Mouse (Mus musculus) hindbrain, postnatal 0 days (tissue): ENCODE measurements around the gene Lactb. TPM values are rescaled to one million over a fixed set of nuclear protein-coding genes. Genes with fewer than 3 reads are reported as not detected.

Experiments
- ATAC-seq: fragments of 200-750 bp; cut with Nextera tagmentation; 2 replicates; pipeline ENCODE4 v1.8.0; 2017; ENCODE audit warnings: mild to moderate bottlenecking, moderate TSS enrichment, moderate library complexity
- DNase-seq: peaks from one replicate; pipeline ENCODE4 v3.0.0-alpha.2; 2015; ENCODE audit warnings: low spot score
- H3K27ac ChIP-seq: fragments of 300-500 bp; sonication (generic); 2 replicates; pipeline ENCODE4 v1.5.1; 2014; ENCODE audit warnings: mild to moderate bottlenecking
- H3K27me3 ChIP-seq: fragments of 300-500 bp; sonication (generic); 2 replicates; pipeline ENCODE4 v1.6.1; 2014; ENCODE audit warnings: low read length, mixed read lengths; ENCODE audit not compliant: insufficient read depth
- H3K36me3 ChIP-seq: fragments of 300-500 bp; sonication (generic); 2 replicates; pipeline ENCODE4 v1.6.1; 2014; ENCODE audit warnings: low read length, mixed read lengths; ENCODE audit not compliant: insufficient read depth
- H3K4me1 ChIP-seq: fragments of 300-500 bp; sonication (generic); 2 replicates; pipeline ENCODE4 v1.6.1; 2014; ENCODE audit warnings: antibody characterized with exemption, low read length, mixed read lengths; ENCODE audit not compliant: insufficient read depth
- H3K4me2 ChIP-seq: fragments of 300-500 bp; sonication (generic); 2 replicates; pipeline ENCODE4 v1.6.1; 2014; ENCODE audit warnings: low read depth, mild to moderate bottlenecking, low read length, moderate library complexity, mixed read lengths
- H3K4me3 ChIP-seq: fragments of 300-500 bp; sonication (generic); 2 replicates; pipeline ENCODE4 v1.5.1; 2014; ENCODE audit warnings: low read length
- H3K9ac ChIP-seq: fragments of 300-500 bp; sonication (generic); replicated peaks from 2 replicates; pipeline ENCODE4 v1.6.1; 2014; ENCODE audit warnings: mild to moderate bottlenecking, low read length, moderate library complexity, mixed read lengths
- H3K9me3 ChIP-seq: fragments of 300-500 bp; sonication (generic); 2 replicates; pipeline ENCODE4 v1.6.1; 2016; ENCODE audit warnings: low read length, mixed read lengths
- CTCF ChIP-seq: IDR thresholded peaks from 2 replicates; pipeline ENCODE4 v1.5.1; 2016; ENCODE audit warnings: antibody characterized with exemption, control low read depth, low read depth
- WGBS: fragments of 180-500 bp; shearing (Covaris S2); extraction: QIAGEN DNeasy Blood & Tissue Kit; methylation state at CpG from one replicate; pipeline ENCODE4 v1.1.7; 2014; 5-methylcytosine and 5-hydroxymethylcytosine counted together
- polyA plus RNA-seq: library from polyadenylated mRNA; unstranded; fragments of >200 nt; fragmentation: Nextera tagmentation; extraction: Ambion mirVana; gene quantifications from 2 replicates; pipeline ENCODE4 v1.2.1, GENCODE M21; 2015
- total RNA-seq: library from RNA; depleted of rRNA; stranded (reverse); fragments of >200 nt; gene quantifications from 2 replicates; pipeline ENCODE4 v1.2.3, GENCODE M21; 2014

Lactb gene
- total and polyA plus RNA-seq, 2 experiments from 2014 or later, result 12.8 to 13.1 TPM

GRCm38 (mm10) chr9:66985377-66985776, 10.1 kb upstream of the Lactb start:
- H3K4me1 ChIP-seq, result no peaks in the 10 kb centered on the region
- H3K36me3 ChIP-seq, result no peaks in the 10 kb centered on the region
- no peak overlapping the region for H3K4me3 ChIP-seq
- 65% methylated on average over 7 of the region's 7 CpGs for WGBS
- H3K4me2 ChIP-seq, result no peak overlapping the region
- H3K27me3 ChIP-seq, result no peaks in the 10 kb centered on the region
- TF ChIP-seq CTCF, result no peak
- H3K9me3 ChIP-seq, result no peaks in the 10 kb centered on the region
- no peak overlapping the region for H3K9ac ChIP-seq
- DNase-seq (no peak), ATAC-seq (no peak)
- H3K27ac ChIP-seq, result no peak overlapping the region

- no peak overlapping the region for H3K4me3 ChIP-seq
- 72% methylated on average over 7 of the region's 7 CpGs for WGBS
- H3K27ac ChIP-seq, result no peak overlapping the region
- no peaks in the 10 kb centered on the region for H3K27me3 ChIP-seq
- ATAC-seq (no peak), DNase-seq (no peak)
- no peak overlapping the region for H3K4me2 ChIP-seq
- TF ChIP-seq CTCF, result no peak
- H3K36me3 ChIP-seq, result no peaks in the 10 kb centered on the region
- no peaks in the 10 kb centered on the region for H3K4me1 ChIP-seq
- no peaks in the 10 kb centered on the region for H3K9me3 ChIP-seq
- no peak overlapping the region for H3K9ac ChIP-seq
Observed at GRCm38 (mm10) chr9:66982085-66982484, 6.8 kb upstream of the Lactb start.

GRCm38 (mm10) chr9:66980458-66980857, 5.2 kb upstream of the Lactb start:
- 9% methylated on average over 5 of the region's 5 CpGs for WGBS
- H3K27ac ChIP-seq, result no peak overlapping the region
- DNase-seq (peak; percentile 82), ATAC-seq (peak; percentile 55; the same call in 1 of the 2 replicates)
- H3K4me3 ChIP-seq, result no peak overlapping the region
- H3K9me3 ChIP-seq, result no peaks in the 10 kb centered on the region
- no peaks in the 10 kb centered on the region for H3K4me1 ChIP-seq
- H3K27me3 ChIP-seq, result no peaks in the 10 kb centered on the region
- no peak overlapping the region for H3K9ac ChIP-seq
- no peaks in the 10 kb centered on the region for H3K36me3 ChIP-seq
- peak; percentile 96 for TF ChIP-seq CTCF
- no peak overlapping the region for H3K4me2 ChIP-seq

GRCm38 (mm10) chr9:66978468-66978867, 3.2 kb upstream of the Lactb start:
- no peak overlapping the region for H3K27ac ChIP-seq
- no peak overlapping the region for H3K4me2 ChIP-seq
- TF ChIP-seq CTCF, result no peak; the same call in 1 of the 2 replicates
- no peaks in the 10 kb centered on the region for H3K4me1 ChIP-seq
- DNase-seq (no peak), ATAC-seq (no peak)
- H3K9me3 ChIP-seq, result no peaks in the 10 kb centered on the region
- no peaks in the 10 kb centered on the region for H3K27me3 ChIP-seq
- 86% methylated on average over 1 of the region's 1 CpGs for WGBS
- no peak overlapping the region for H3K4me3 ChIP-seq
- no peak overlapping the region for H3K9ac ChIP-seq
- H3K36me3 ChIP-seq, result no peaks in the 10 kb centered on the region

GRCm38 (mm10) chr9:66977982-66978381, 2.7 kb upstream of the Lactb start:
- no peak overlapping the region for H3K9ac ChIP-seq
- no peak overlapping the region for H3K27ac ChIP-seq
- WGBS, result 94% methylated on average over 1 of the region's 1 CpGs
- no peak overlapping the region for H3K4me2 ChIP-seq
- DNase-seq, result no peak
- no peak overlapping the region for H3K4me3 ChIP-seq
- no peaks in the 10 kb centered on the region for H3K9me3 ChIP-seq
- H3K36me3 ChIP-seq, result no peaks in the 10 kb centered on the region
- H3K4me1 ChIP-seq, result no peaks in the 10 kb centered on the region
- TF ChIP-seq CTCF, result no peak
- ATAC-seq, result no peak
- no peaks in the 10 kb centered on the region for H3K27me3 ChIP-seq

- TF ChIP-seq CTCF, result no peak
- 76% methylated on average over 5 of the region's 5 CpGs for WGBS
- no peak overlapping the region for H3K9ac ChIP-seq
- H3K36me3 ChIP-seq, result no peaks in the 10 kb centered on the region
- H3K27ac ChIP-seq, result no peak overlapping the region
- no peak for DNase-seq
- no peak overlapping the region for H3K4me3 ChIP-seq
- no peak for ATAC-seq
- no peak overlapping the region for H3K4me2 ChIP-seq
- H3K9me3 ChIP-seq, result no peaks in the 10 kb centered on the region
- H3K27me3 ChIP-seq, result no peaks in the 10 kb centered on the region
- H3K4me1 ChIP-seq, result no peaks in the 10 kb centered on the region
Observed at GRCm38 (mm10) chr9:66977121-66977520, 1.8 kb upstream of the Lactb start.

- no peak for TF ChIP-seq CTCF
- H3K4me3 ChIP-seq, result peak overlapping the region; percentile 94
- DNase-seq (peak; percentile 75), ATAC-seq (peak; percentile 90)
- H3K4me2 ChIP-seq, result peak overlapping the region; percentile 66
- no peaks in the 10 kb centered on the region for H3K9me3 ChIP-seq
- peak overlapping the region; percentile 94 for H3K27ac ChIP-seq
- H3K36me3 ChIP-seq, result peaks cover 4% of the 10 kb centered on the region; the same call in 1 of the 2 replicates
- no peaks in the 10 kb centered on the region for H3K4me1 ChIP-seq
- WGBS, result under 1% methylated on average over 36 of the region's 41 CpGs
- H3K27me3 ChIP-seq, result no peaks in the 10 kb centered on the region
- H3K9ac ChIP-seq, result peak overlapping the region; percentile 81
Observed at GRCm38 (mm10) chr9:66974721-66975225, 511 bp downstream of the Lactb start.
